Mouse (Mus musculus): ENCODE results near the gene Prdm1.

Gene Prdm1

GRCm38 (mm10) chr10:44528291-44529082 is at the start of gene Prdm1:
Gene Prdm1 (minus strand): TSS chr10:44528501.
- in situ Hi-C loops (cut with MboI; ENCODE audit: unreplicated experiment in 2 of 2) = no loop called here

- in situ Hi-C loops (cut with MboI; ENCODE audit: unreplicated experiment in 2 of 2) = no loop called here
Measured at GRCm38 (mm10) chr10:44565971-44566370, 37.7 kb upstream of the Prdm1 start.

GRCm38 (mm10) chr10:44565109-44565508 is 36.8 kb upstream of the Prdm1 start:
- in situ Hi-C loops (cut with MboI; ENCODE audit: unreplicated experiment in 2 of 2) = no loop called here

- in situ Hi-C loops (cut with MboI; ENCODE audit: unreplicated experiment in 2 of 2) = no loop called here
Measured at GRCm38 (mm10) chr10:44556845-44557244, 28.5 kb upstream of the Prdm1 start.

GRCm38 (mm10) chr10:44555317-44555716 is 27.0 kb upstream of the Prdm1 start:
- in situ Hi-C loops (cut with MboI; ENCODE audit: unreplicated experiment in 2 of 2) = no loop called here

- in situ Hi-C loops (cut with MboI; ENCODE audit: unreplicated experiment in 2 of 2) = no loop called here
Measured at GRCm38 (mm10) chr10:44553648-44554047, 25.3 kb upstream of the Prdm1 start.

GRCm38 (mm10) chr10:44539033-44539578 is 10.8 kb upstream of the Prdm1 start:
- in situ Hi-C loops (cut with MboI; ENCODE audit: unreplicated experiment in 2 of 2) = loop anchor here (5.0 kb wide), 2 partner anchors 63 to 98 kb away; no protein-coding TSS in a partner anchor

- in situ Hi-C loops (cut with MboI; ENCODE audit: unreplicated experiment in 2 of 2) = loop anchor here (5.0 kb wide), 2 partner anchors 64 to 99 kb away; no protein-coding TSS in a partner anchor
Measured at GRCm38 (mm10) chr10:44538137-44538536, 9.8 kb upstream of the Prdm1 start.

GRCm38 (mm10) chr10:44530067-44530360 is 1.7 kb upstream of the Prdm1 start:
- in situ Hi-C loops (cut with MboI; ENCODE audit: unreplicated experiment in 2 of 2) = loop anchor here in 1 of 2 experiments (5.0 kb wide), 1 partner anchor 73 kb away; no protein-coding TSS in a partner anchor

- in situ Hi-C loops (cut with MboI; ENCODE audit: unreplicated experiment in 2 of 2) = loop anchor here in 1 of 2 experiments (5.0 kb wide), 1 partner anchor 72 kb away; no protein-coding TSS in a partner anchor
Measured at GRCm38 (mm10) chr10:44529218-44530066, 1.1 kb upstream of the Prdm1 start.

- in situ Hi-C loops (cut with MboI; ENCODE audit: unreplicated experiment in 2 of 2) = no loop called here
Measured at GRCm38 (mm10) chr10:44527651-44528050, 650 bp downstream of the Prdm1 start.

- in situ Hi-C loops (cut with MboI; ENCODE audit: unreplicated experiment in 2 of 2) = no loop called here
Measured at GRCm38 (mm10) chr10:44526751-44527591, 1.3 kb downstream of the Prdm1 start.

GRCm38 (mm10) chr10:44520189-44520588 is 8.1 kb downstream of the Prdm1 start:
- in situ Hi-C loops (cut with MboI; ENCODE audit: unreplicated experiment in 2 of 2) = no loop called here

- in situ Hi-C loops (cut with MboI; ENCODE audit: unreplicated experiment in 2 of 2) = no loop called here
Measured at GRCm38 (mm10) chr10:44518631-44519030, 9.7 kb downstream of the Prdm1 start.

- in situ Hi-C loops (cut with MboI; ENCODE audit: unreplicated experiment in 2 of 2) = no loop called here
Measured at GRCm38 (mm10) chr10:44513108-44513507, 15.2 kb downstream of the Prdm1 start.

GRCm38 (mm10) chr10:44511029-44511428 is 17.3 kb downstream of the Prdm1 start:
- in situ Hi-C loops (cut with MboI; ENCODE audit: unreplicated experiment in 2 of 2) = no loop called here

GRCm38 (mm10) chr10:44508649-44509048 is 19.7 kb downstream of the Prdm1 start:
- in situ Hi-C loops (cut with MboI; ENCODE audit: unreplicated experiment in 2 of 2) = no loop called here

GRCm38 (mm10) chr10:44507984-44508383 is 20.3 kb downstream of the Prdm1 start:
- in situ Hi-C loops (cut with MboI; ENCODE audit: unreplicated experiment in 2 of 2) = no loop called here

- in situ Hi-C loops (cut with MboI; ENCODE audit: unreplicated experiment in 2 of 2) = no loop called here
Measured at GRCm38 (mm10) chr10:44502891-44503290, 25.4 kb downstream of the Prdm1 start.

- in situ Hi-C loops (cut with MboI; ENCODE audit: unreplicated experiment in 2 of 2) = no loop called here
Measured at GRCm38 (mm10) chr10:44499897-44500519, 28.3 kb downstream of the Prdm1 start.
